Mouse (Mus musculus) erythroblast, embryonic 14.5 days (primary cell): Measurements from ENCODE around the gene Klhl12.

Source experiments
- GATA1 ChIP-seq: IDR thresholded peaks from 2 replicates; pipeline ENCODE4 v1.6.1; 2012; ENCODE audit warnings: low read length, inconsistent platforms, mixed read lengths
- TAL1 ChIP-seq: IDR thresholded peaks from 3 replicates; pipeline ENCODE4 v1.6.1; 2012; ENCODE audit warnings: low read length, inconsistent platforms, mixed read lengths

- TF ChIP-seq TAL1, result no peak
- no peak for TF ChIP-seq GATA1
Observed at GRCm38 (mm10) chr1:134414501-134415167, 40.7 kb upstream of the Klhl12 start.
